Mouse (Mus musculus): ENCODE measurements around the gene Gabrb1.

- TF ChIP-seq POLR2A (IDR thresholded peaks at IDR 0.05; ENCODE audit: extremely low read depth, insufficient read depth, low read length) = no peak
- no peak for TF ChIP-seq CTCF (IDR thresholded peaks at IDR 0.05; ENCODE audit: low read depth, low read length)
Observed at GRCm38 (mm10) chr5:72181194-72181593, 523.3 kb downstream of the Gabrb1 start.
